Mouse (Mus musculus): Measurements from ENCODE around the gene Efcab2. TPM values are rescaled to one million over a fixed set of nuclear protein-coding genes. Genes with fewer than 3 reads are reported as not detected.

The Efcab2 gene
- total and polyA plus RNA-seq, 2 experiments, result 0.29 to 2.2 TPM

- WGBS, result 100% methylated on average over 1 of the region's 1 CpGs
- no peaks in the 10 kb centered on the region for H3K36me3 ChIP-seq (ENCODE audit: control insufficient read depth, insufficient read depth, low read length)
- H3K4me1 ChIP-seq (ENCODE audit: control insufficient read depth, insufficient read depth, low read length), result no peaks in the 10 kb centered on the region
- no peaks in the 10 kb centered on the region for H3K79me2 ChIP-seq (ENCODE audit: control insufficient read depth, insufficient read depth, low read length)
- no peak overlapping the region for H3K9ac ChIP-seq (ENCODE audit: low read depth, low read length)
- no peak overlapping the region for H3K4me3 ChIP-seq (ENCODE audit: insufficient read depth, low read depth, low read length)
- no peak for TF ChIP-seq POLR2A (IDR thresholded peaks at IDR 0.05; ENCODE audit: extremely low read depth, insufficient read depth, low read length)
- TF ChIP-seq CTCF (IDR thresholded peaks at IDR 0.05; ENCODE audit: low read depth, low read length), result no peak
- no peak overlapping the region for H3K27ac ChIP-seq (replicated peaks; ENCODE audit: insufficient read depth, low read depth, low read length)
- no peaks in the 10 kb centered on the region for H3K27me3 ChIP-seq (ENCODE audit: control insufficient read depth, insufficient read depth, low read length)
- no peak for DNase-seq (ENCODE audit: extremely low read depth, low read depth, low spot score)
Observed at GRCm38 (mm10) chr1:178423662-178424061, 17.8 kb downstream of the Efcab2 start.

- TF ChIP-seq POLR2A (IDR thresholded peaks at IDR 0.05; ENCODE audit: extremely low read depth, insufficient read depth, low read length) (no peak), CTCF (IDR thresholded peaks at IDR 0.05; ENCODE audit: low read depth, low read length) (no peak)
- H3K9ac ChIP-seq (ENCODE audit: low read depth, low read length), result no peak overlapping the region
- no peak for DNase-seq (ENCODE audit: extremely low read depth, low read depth, low spot score)
- H3K27ac ChIP-seq (replicated peaks; ENCODE audit: insufficient read depth, low read depth, low read length), result no peak overlapping the region
- no peaks in the 10 kb centered on the region for H3K4me1 ChIP-seq (ENCODE audit: control insufficient read depth, insufficient read depth, low read length)
- 92% methylated on average over 4 of the region's 4 CpGs for WGBS
- H3K4me3 ChIP-seq (ENCODE audit: insufficient read depth, low read depth, low read length), result no peak overlapping the region
- no peaks in the 10 kb centered on the region for H3K36me3 ChIP-seq (ENCODE audit: control insufficient read depth, insufficient read depth, low read length)
- H3K27me3 ChIP-seq (ENCODE audit: control insufficient read depth, insufficient read depth, low read length), result no peaks in the 10 kb centered on the region
- H3K79me2 ChIP-seq (ENCODE audit: control insufficient read depth, insufficient read depth, low read length), result no peaks in the 10 kb centered on the region
Observed at GRCm38 (mm10) chr1:178431619-178432444, 25.9 kb downstream of the Efcab2 start.

GRCm38 (mm10) chr1:178433619-178434018, 27.7 kb downstream of the Efcab2 start:
- Histone ChIP-seq H3K36me3 (ENCODE audit: control insufficient read depth, insufficient read depth, low read length) (no peaks in the 10 kb centered on the region), H3K9ac (ENCODE audit: low read depth, low read length) (no peak overlapping the region), H3K4me3 (ENCODE audit: insufficient read depth, low read depth, low read length) (no peak overlapping the region), H3K27me3 (ENCODE audit: control insufficient read depth, insufficient read depth, low read length) (no peaks in the 10 kb centered on the region), H3K79me2 (ENCODE audit: control insufficient read depth, insufficient read depth, low read length) (no peaks in the 10 kb centered on the region), H3K27ac (replicated peaks; ENCODE audit: insufficient read depth, low read depth, low read length) (no peak overlapping the region), H3K4me1 (ENCODE audit: control insufficient read depth, insufficient read depth, low read length) (no peaks in the 10 kb centered on the region)
- no peak for TF ChIP-seq POLR2A (IDR thresholded peaks at IDR 0.05; ENCODE audit: extremely low read depth, insufficient read depth, low read length)
- WGBS, result 58% methylated on average over 1 of the region's 1 CpGs
- DNase-seq (ENCODE audit: extremely low read depth, low read depth, low spot score), result no peak

- TF ChIP-seq CTCF (IDR thresholded peaks at IDR 0.05; ENCODE audit: low read depth, low read length) (no peak), POLR2A (IDR thresholded peaks at IDR 0.05; ENCODE audit: extremely low read depth, insufficient read depth, low read length) (no peak)
- no peaks in the 10 kb centered on the region for H3K27me3 ChIP-seq (ENCODE audit: control insufficient read depth, insufficient read depth, low read length)
- no peak for DNase-seq (ENCODE audit: extremely low read depth, low read depth, low spot score)
- no peak overlapping the region for H3K27ac ChIP-seq (replicated peaks; ENCODE audit: insufficient read depth, low read depth, low read length)
- H3K9ac ChIP-seq (ENCODE audit: low read depth, low read length), result no peak overlapping the region
- H3K36me3 ChIP-seq (ENCODE audit: control insufficient read depth, insufficient read depth, low read length), result no peaks in the 10 kb centered on the region
- H3K4me1 ChIP-seq (ENCODE audit: control insufficient read depth, insufficient read depth, low read length), result no peaks in the 10 kb centered on the region
- H3K4me3 ChIP-seq (ENCODE audit: insufficient read depth, low read depth, low read length), result no peak overlapping the region
- H3K79me2 ChIP-seq (ENCODE audit: control insufficient read depth, insufficient read depth, low read length), result no peaks in the 10 kb centered on the region
- 78% methylated on average over 3 of the region's 3 CpGs for WGBS
Observed at GRCm38 (mm10) chr1:178444407-178444806, 38.5 kb downstream of the Efcab2 start.

- H3K27me3 ChIP-seq (ENCODE audit: control insufficient read depth, insufficient read depth, low read length), result no peaks in the 10 kb centered on the region
- no peak overlapping the region for H3K4me3 ChIP-seq (ENCODE audit: insufficient read depth, low read depth, low read length)
- no peak for DNase-seq (ENCODE audit: extremely low read depth, low read depth, low spot score)
- no peaks in the 10 kb centered on the region for H3K36me3 ChIP-seq (ENCODE audit: control insufficient read depth, insufficient read depth, low read length)
- TF ChIP-seq CTCF (IDR thresholded peaks at IDR 0.05; ENCODE audit: low read depth, low read length) (no peak), POLR2A (IDR thresholded peaks at IDR 0.05; ENCODE audit: extremely low read depth, insufficient read depth, low read length) (no peak)
- no peaks in the 10 kb centered on the region for H3K4me1 ChIP-seq (ENCODE audit: control insufficient read depth, insufficient read depth, low read length)
- 100% methylated on average over 1 of the region's 1 CpGs for WGBS
- no peak overlapping the region for H3K9ac ChIP-seq (ENCODE audit: low read depth, low read length)
- no peaks in the 10 kb centered on the region for H3K79me2 ChIP-seq (ENCODE audit: control insufficient read depth, insufficient read depth, low read length)
- no peak overlapping the region for H3K27ac ChIP-seq (replicated peaks; ENCODE audit: insufficient read depth, low read depth, low read length)
Observed at GRCm38 (mm10) chr1:178447036-178447435, 41.2 kb downstream of the Efcab2 start.

GRCm38 (mm10) chr1:178448271-178448744, 42.4 kb downstream of the Efcab2 start:
- Histone ChIP-seq H3K4me3 (ENCODE audit: insufficient read depth, low read depth, low read length) (no peak overlapping the region), H3K27me3 (ENCODE audit: control insufficient read depth, insufficient read depth, low read length) (no peaks in the 10 kb centered on the region), H3K4me1 (ENCODE audit: control insufficient read depth, insufficient read depth, low read length) (no peaks in the 10 kb centered on the region), H3K36me3 (ENCODE audit: control insufficient read depth, insufficient read depth, low read length) (no peaks in the 10 kb centered on the region), H3K27ac (replicated peaks; ENCODE audit: insufficient read depth, low read depth, low read length) (no peak overlapping the region), H3K9ac (ENCODE audit: low read depth, low read length) (no peak overlapping the region), H3K79me2 (ENCODE audit: control insufficient read depth, insufficient read depth, low read length) (no peaks in the 10 kb centered on the region)
- TF ChIP-seq CTCF (IDR thresholded peaks at IDR 0.05; ENCODE audit: low read depth, low read length), result no peak
- no peak for TF ChIP-seq POLR2A (IDR thresholded peaks at IDR 0.05; ENCODE audit: extremely low read depth, insufficient read depth, low read length)
- 59% methylated on average over 6 of the region's 6 CpGs for WGBS
- no peak for DNase-seq (ENCODE audit: extremely low read depth, low read depth, low spot score)
